Mouse (Mus musculus) lung, adult 2 months (tissue): ENCODE data around the gene Golga2.

Experiments
- CTCF ChIP-seq: fragments of 200-500 bp; IDR thresholded peaks from 2 replicates; pipeline ENCODE4 v1.5.1; 2011; ENCODE audit warnings: mild to moderate bottlenecking, low read length, control low read depth; ENCODE audit not compliant: insufficient read depth
- POLR2A ChIP-seq: fragments of 200-500 bp; IDR thresholded peaks from 2 replicates; pipeline ENCODE4 v1.6.1; 2011; ENCODE audit warnings: low read depth, mild to moderate bottlenecking, control low read depth, low read length, borderline replicate concordance; ENCODE audit errors: extremely low read depth

GRCm38 (mm10) chr2:32340836-32341633 lies 53.9 kb downstream of the Golga2 start:
- TF ChIP-seq CTCF = no peak
- TF ChIP-seq POLR2A = no peak
